Mouse (Mus musculus): ENCODE measurements around the gene Cul4a.
"Not testable (repeated sequence)": the region's sequence is repeated elsewhere in the genome, so short reads cannot be mapped to it uniquely, and the experiment has no call there.

Gene Cul4a

DNA sequence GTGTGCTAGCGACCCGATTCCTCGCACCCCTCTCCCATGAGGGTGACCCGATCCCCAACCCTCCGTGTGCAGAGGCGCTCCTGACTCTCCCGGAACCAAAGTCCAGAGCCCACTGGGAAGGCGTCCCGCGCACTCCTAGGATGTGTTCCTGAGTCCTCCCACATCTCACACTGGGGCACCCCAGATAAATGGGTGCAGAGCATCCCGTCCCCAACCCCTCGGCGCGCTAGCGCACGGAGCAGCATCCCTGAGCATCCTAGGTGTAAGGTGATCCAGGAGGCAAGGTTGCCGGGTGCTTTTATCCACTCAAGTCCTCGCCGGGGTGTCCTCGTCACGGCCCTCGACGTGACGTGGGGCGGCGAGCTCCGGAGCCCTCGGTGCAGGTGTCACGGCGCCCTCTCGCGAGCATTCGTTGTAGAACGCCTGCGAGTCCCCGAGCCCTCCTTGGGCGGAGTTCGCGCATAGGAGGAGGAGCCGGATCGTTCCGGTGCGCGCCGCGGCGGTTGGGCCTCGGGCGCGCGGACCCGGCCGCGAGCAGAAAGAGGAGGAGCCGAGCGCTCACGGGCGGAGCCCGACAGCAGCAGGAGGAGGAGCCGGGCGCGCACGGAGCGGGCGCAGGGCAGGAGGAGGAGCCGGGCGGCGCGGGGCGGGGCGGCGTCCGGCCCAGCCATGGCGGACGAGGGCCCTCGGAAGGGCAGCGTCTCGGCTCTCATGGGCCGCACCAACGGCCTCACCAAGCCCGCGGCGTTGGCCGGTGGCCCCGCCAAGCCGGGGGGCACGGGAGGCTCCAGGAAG lies at the start of gene Cul4a, which contains the start of gene Pcid2:
Gene Cul4a (plus strand): TSS at position 535 of the 795 bp plus-strand sequence.
Gene Pcid2 (minus strand): TSS at position 373 of the 795 bp plus-strand sequence.
- DNase-seq = peak; percentile 98 to 99

DNA sequence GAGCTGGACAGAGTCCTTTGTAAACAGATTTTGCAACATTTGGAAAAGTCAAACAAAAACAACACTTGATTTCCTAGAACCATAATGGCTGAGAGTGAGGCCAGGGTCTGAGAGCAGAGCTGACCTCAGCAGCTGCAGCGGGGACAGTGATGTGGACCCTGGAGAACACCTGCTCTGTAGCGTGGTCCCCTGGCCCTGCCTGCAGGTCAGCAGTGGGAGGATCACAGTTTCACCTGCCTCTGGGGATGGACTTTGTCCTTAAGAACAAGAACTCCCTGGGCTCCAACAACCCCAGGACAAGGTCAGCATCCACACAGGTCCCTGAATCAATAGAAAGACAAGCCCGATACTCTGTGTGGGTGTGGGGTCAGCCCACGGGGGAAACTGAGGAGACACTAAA lies 48.1 kb upstream of the Cul4a start:
- peak in 1 of 2 experiments; percentile 17 for DNase-seq

DNA sequence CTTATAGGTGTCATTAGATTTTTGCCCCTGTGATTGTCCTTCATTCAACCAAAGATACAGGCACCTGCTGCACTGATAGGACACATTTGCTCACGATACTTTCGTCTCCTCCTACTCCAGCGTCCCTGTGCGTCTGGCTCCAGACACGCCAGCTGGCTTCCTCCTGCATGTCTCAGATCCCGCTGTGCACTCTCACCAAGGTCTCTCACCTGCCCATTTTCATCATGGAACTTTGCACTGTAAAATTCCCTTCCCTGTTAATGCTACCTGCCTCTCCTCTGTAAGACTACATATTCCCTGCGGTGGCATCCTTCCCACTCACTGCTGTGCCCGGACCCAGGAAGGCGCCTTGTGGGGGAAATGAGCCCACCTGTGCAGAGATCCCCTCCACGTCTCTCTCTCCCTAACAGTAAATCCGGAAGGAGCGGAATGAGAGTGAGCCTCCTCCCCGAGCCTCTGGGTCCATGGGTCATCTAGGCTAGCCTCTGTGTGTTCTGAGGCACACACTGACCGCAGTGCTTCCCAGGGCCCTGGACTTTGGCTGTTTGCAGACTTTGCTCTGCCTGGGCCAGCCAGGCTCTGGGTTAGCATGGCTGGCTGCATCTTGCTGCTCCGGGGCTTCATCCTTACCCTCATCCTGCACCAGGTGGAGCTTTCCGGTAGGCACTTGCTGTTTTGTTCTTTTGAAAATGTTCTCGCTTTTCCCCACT lies 44.8 kb upstream of the Cul4a start, which contains the start of gene Proz:
Gene Proz (plus strand): TSS at position 474 of the 710 bp plus-strand sequence.
- peak; percentile 42 to 66 for DNase-seq

DNA sequence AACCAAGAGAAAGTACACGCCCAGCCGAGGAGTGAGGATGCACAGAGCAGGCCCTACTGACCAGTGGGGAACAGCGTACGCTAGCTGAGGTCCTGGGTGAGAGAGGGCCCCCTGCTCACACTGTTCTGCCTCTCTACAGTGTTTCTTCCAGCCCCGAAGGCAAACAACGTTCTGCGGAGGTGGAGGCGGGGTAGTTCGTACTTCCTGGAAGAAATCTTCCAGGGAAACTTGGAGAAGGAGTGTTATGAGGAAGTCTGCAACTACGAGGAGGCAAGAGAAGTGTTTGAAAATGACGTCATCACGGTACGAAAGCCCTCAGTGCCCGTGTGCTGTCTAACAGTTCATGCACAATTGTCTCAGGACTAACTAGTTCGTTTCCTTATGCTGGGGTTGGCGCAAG lies 42.3 kb upstream of the Cul4a start:
- no peak for DNase-seq

DNA sequence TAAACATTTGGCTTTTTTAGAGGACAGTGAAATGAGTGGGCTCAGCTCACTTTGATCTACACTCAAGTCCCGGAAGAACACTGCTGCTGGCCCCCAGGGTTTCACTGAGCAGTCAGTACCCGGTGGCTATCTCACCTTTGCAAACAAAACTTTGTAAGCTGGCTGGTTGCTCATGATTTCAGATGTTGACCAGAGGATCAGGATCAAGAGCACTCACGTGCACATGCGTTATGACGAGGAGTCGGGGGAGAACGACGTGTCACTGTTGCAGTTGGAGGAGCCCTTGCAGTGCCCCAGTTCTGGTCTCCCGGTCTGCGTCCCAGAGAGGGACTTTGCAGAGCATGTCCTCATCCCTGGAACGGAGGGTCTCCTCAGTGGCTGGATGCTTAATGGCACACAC lies 32.2 kb upstream of the Cul4a start:
- DNase-seq = no peak

DNA sequence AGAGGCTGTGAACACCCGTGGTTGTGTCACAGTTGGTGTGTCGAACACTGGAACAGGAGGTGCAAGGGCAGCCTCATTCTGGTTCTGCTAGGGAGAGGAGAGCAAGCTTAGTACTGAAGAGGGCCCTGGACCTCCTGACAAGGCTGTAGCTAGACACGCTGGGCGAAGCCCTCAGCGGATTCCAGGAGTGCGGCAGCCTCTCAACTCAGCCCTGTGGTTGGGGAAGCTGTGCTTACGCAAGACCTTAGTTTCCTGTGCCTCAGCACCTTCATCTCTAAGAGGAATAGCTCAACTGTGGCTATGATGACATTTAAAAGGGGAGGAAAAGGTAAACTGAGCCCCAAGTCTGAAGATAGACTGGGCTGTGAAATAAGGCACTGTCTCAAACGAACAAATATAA lies 30.4 kb upstream of the Cul4a start:
- DNase-seq = no peak

DNA sequence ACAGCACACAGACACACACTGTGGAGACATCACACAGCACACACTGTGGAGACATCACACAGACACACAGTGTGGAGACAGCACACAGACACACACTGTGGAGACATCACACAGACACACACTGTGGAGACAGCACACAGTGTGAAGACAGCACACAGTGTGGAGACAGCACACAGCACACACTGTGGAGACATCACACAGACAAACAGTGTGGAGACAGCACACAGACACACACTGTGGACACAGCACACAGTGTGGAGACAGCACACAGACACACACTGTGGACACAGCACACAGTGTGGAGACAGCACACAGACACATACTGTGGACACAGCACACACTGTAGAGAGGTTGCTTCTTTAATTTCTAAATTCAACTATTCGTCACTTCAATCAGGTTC lies 29.8 kb upstream of the Cul4a start:
- not testable (repeated sequence) for DNase-seq

DNA sequence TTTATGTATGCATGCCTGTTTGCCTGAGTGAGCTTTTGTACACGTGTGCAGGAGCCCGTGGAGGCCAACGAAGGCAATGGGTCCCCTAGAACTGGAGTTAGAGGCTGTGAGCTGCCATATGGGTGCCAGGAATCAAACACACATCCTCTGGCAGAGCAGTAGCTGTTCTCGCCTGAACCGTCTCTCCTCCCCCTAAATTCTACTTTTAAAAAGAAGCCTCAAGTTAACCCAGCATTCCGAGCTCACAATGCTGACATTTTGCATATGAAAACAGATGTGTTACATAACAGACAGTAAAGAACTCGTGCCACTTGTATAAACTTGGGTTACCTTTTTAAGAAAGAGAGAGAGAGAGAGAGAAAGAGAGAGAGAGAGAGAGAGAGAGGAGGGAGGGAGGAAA lies 27.9 kb upstream of the Cul4a start:
- DNase-seq = no peak

DNA sequence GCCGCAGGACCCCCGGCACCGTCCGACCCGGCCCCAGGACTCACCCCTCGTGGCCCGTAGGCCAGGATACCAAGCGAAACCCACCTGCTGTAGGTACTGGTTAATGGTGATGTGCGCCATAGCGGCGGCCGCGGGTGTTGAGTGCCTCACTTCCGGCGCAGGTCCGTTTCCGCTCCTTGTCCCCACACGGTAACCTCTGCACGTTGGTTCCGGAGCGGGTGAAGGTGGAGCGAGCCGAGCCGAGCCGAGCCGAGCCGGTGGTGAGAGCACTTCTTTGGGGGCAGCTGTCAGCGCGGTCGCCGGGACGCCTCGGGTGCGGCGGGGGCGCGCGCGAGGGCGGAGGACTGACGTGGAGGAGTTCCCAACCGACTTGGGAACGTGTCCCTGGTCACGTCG lies 732 bp upstream of the Cul4a start:
- peak; percentile 95 for DNase-seq

DNA sequence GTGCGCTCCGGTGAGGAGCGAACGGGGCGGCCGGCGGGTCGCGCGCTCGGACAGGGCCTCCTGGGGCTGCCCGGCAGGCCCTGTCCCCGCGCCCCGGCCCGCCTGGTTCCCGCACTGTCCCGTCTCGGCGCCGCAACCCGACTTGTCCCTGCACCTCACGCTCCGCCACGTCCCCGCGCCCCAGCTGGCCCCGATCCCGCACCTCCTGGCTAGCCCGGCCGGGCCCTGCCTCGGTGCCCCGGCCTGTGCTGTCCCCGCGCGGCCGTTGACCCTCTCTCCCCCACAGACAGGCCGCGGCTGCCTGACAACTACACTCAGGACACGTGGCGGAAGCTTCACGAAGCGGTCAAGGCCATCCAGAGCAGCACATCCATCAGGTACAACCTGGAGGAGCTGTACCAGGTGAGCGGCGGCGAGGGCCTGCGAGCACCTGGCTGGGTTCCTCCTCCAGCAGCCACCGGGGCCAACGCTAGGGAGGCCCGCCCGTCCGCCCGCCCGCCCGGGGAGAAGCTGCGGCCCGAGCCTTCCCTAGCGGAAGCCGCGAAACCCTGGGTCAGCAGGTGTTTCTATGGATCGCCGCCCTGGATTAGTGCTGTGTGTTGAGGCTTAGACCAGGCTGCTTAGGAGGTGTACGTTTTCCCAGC lies 609 bp downstream of the Cul4a start:
- DNase-seq = peak in 1 of 2 experiments; percentile 78

DNA sequence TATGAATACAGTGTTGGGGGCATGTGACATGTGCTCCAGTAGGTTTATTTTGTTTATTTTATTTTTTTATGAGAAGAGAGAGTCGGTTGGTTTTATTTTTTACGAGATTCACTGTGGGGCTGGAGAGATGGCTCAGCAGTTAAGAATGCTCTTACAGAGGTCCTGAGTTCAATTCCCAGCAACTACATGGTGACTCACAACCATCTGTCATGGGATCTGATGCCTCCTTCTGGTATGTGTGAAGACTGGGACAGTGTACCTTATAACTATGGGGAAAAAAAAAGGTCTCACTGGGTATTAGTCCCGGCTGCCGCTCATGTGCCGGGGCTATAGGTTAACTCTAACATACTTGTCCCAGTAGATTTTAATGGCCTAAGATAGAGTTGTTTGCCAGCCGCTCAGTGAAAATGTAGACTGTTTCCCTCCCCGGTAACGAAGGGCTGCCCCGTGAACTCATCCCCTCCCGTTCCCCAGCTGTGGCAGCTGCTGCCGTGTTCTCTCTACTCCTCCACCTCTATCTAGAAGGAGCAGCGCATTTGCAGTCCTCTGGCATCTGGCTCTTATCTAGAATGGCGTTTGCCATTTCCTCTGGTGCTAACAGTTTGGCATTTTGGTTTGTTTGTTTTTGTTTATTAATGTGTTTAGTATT lies 2.7 kb downstream of the Cul4a start:
- DNase-seq = no peak

DNA sequence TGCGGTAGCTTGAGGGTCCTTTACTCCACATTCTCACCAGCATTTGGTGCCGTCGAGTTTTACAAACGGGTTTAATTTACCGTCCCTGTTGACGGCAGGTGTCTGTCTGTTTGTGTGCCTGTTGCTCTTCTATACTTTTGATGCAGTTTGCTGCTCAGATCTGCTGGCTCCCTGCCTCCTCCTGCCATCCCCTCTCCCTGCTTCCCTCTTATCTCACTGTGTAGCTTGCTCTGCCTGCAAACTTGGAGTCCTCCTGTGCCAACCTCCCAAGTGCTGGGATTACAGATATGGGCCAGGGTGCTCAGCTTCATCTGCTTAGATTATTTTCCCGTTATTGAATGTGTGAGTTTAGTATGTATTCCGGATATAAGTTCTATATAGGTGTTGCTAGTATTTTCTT lies 3.5 kb downstream of the Cul4a start:
- DNase-seq = no peak

DNA sequence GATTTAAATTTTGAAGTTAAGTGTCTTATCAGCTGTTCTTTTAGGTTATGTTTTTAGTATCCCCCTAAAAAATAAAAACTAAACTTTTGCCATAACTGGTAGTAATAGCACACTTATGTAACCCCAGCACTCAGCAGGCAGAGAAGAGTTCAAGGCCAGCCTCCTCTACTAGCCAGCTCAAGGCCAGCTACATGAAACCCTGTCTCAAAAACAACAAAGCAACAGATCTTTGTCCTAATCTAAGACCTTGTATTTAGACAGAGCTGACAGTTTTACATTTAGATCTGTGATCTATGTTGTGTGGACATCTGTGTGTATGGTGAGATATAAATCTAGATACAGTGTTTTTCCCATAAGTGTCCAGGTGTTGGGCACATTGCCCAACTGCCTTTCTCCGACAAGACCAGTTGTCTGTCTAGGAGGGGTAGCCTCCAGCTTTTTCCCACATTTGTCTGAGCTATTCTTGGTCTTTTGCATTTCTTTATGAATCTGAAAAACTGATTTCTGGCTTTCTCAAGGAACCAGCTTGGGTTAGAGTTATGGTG lies 4.1 kb downstream of the Cul4a start:
- DNase-seq = no peak

DNA sequence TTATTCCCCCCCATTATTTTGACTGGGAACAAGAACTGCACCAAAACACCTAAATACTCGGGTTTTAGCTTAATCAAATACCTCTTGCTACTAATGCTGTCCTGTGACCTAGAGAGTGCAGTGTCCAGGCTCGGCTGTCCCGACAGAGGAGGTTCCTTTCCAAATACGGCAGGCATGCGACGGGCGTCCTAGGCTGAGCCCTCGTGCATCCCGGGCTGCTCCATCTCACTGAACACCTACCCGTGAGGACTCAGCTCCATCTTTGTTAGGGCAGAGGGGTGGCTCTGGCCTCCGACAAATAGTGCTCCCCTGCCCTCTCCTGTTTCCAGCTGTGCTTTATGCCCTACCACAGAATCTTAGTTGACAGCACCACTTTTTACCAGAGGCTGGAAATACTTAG lies 6.5 kb downstream of the Cul4a start:
- DNase-seq = no peak

DNA sequence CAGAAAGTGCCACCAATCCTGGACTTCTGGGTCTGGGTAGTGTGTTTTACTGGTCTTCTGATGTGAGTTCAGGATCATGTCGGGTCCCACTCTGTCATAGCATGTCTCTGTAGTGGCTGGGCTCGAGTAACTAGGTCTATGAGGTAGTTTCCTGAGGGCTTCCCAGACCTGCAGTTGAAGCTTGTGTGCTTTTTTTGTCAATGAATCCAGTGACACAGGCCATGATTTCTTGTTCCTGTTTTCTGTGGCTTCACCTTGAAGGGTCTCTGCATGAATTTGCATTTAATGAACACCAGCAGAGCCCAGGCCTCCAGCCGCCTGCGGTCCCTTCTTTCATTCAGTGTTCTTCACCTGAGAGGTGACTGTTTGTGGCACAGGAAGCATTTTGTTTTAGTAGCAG lies 7.8 kb downstream of the Cul4a start:
- DNase-seq = no peak

DNA sequence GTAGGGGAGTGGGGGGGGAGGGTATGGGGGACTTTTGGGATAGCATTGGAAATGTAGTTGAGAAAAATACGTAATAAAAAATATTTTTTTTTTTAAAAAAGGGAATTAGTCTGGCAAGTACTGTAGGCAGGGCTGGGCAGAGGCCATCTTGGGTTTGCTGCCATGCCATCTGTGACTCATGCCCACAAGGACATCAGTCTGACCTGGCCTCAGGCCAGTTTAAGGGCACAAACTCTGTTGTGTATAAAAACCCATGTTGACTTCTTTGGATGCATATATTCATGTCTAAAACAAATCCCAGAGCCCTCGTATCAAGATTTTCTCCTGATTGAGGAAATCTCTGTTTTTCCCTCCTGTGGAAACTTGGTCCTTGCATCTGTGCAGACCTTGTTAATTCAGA lies 11.7 kb downstream of the Cul4a start:
- no peak for DNase-seq

DNA sequence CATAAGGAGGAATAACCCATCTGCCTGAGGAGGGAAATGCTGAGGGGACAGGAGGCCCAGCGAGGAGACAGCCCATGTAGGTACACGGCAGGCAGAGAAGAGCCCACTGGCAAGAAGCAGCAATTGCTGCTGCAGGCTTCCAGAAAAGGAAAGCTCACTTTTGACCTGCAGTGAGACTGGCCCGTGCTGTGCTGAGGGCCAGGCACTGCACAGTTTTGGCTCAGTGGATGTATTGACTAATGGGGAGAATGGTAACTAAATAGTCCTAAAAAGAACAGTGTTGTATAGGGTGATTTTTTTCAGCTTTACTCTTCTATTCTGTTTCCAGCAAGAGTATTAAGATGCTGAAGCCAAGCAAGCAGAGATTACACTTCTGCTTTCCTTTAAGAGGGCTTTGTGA lies 13.1 kb downstream of the Cul4a start:
- DNase-seq = no peak

DNA sequence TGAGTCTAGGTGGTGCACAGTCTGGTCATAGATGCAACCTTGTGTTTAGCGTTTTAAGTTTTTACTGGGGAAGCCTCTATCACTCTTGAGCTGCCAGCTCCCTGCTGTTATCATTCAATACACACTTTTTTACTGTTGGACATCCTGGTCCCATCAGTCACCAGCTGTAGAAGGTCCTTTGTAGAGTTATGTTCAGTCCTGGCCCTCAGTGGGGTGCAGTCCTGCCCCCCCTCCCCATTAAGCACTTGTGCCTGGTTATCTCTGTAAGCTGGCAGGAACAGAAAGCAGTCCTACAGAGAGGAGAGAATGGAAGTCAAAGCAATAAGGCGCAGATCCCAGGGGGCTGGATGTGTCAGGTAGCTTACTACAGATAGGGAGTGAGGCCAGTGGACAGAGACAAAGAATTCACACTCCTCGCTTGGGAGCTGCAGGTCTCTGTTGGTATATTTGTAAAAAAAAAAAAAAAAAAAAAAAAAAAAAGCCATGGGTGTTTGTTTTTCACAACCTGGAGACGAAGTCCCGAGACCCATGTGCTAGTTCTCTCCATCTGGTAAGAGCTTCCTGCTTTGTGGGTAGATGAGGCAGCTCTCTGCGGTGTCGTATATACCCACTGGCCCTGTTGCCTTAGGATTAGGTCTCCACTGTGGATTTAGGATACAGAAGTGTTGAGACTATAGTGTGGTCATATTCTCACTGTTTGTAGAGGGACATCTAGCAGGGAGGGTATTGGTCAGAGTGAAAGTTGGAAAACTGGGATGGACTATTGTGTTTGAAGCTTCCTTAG lies 15.7 kb downstream of the Cul4a start:
- DNase-seq = no peak

DNA sequence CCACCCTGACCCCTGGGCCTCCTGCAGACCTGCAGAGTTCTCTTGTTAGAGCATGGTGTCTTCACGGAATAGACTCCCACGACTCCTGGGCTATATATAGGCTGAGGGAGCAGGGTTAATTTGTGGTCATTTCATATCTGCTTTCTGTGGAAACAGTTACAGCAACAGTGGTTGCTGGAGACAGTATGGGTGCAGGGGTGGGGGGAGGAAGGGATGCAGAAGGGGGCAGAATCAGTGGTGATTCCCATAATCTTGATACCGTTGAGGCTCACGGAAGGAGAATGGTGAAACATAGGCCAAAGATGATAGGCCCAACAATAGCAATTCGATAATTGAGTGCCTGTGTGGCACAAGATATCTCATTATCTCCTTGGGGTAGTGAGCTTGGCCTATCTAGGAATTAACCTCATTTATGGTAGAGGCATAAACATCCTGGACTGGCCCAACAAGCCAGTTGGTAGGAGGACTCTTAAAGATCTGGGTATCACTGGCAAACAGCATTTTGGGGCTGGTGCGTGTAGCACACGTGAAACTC lies 17.5 kb downstream of the Cul4a start:
- DNase-seq = no peak

DNA sequence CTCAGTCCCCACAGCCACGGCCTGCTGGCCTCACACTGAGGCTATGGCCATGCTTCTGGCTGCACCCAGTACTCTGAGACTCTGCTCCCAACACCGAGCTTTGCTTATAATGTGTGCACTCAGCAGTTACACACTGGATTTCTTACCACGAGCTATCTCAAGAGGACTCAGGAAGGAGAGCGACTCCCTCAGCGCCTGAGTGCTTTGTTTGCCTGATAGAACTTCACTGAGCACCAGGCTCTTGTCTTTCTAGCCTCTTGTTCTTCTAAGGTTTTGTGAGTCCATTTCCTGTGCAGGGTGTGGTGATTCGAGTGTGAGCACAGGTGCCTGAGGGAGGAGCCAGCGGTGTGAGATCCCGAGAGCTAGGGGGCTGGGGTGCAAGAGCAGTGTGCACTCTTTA lies 19.5 kb downstream of the Cul4a start:
- no peak for DNase-seq

DNA sequence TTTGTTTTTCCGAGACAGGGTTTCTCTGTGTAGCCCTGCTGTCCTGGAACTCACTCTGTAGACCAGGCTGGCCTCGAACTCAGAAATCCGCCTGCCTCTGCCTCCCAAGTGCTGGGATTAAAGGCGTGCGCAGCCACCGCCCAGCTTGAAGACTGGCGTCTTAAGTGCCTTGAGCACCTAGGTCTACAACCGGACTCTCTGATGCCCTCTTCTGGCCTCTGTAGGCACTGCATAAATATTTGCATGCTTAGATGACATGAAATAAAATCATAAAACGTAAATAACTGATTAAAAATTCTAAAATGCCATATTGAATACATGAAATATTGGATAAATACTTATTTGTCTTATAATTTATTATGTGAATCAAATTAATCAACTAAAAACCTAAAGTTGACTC lies 26.8 kb downstream of the Cul4a start:
- peak; percentile 68 to 75 for DNase-seq

Data from kidney, postnatal 4 days (tissue).